Mouse (Mus musculus) limb, embryonic 15.5 days (tissue): ENCODE results near the gene Brca2. TPM values are rescaled to one million over a fixed set of nuclear protein-coding genes. Genes with fewer than 3 reads are reported as not detected.
"Not testable (repeated sequence)": the region's sequence is repeated elsewhere in the genome, so short reads cannot be mapped to it uniquely, and the experiment has no call there.

Experiments used
- ATAC-seq: fragments of 200-750 bp; cut with Nextera tagmentation; 2 replicates; pipeline ENCODE4 v1.8.0; 2017; ENCODE audit warnings: low read depth, moderate TSS enrichment; ENCODE audit not compliant: insufficient number of reproducible peaks, low FRiP score, low TSS enrichment
- H3K27ac ChIP-seq: fragments of 300-500 bp; sonication (generic); 2 replicates; pipeline ENCODE4 v1.5.1; 2015; ENCODE audit warnings: moderate library complexity, mild to moderate bottlenecking, inconsistent platforms
- H3K27me3 ChIP-seq: fragments of 300-500 bp; sonication (generic); 2 replicates; pipeline ENCODE4 v1.6.1; 2015; ENCODE audit warnings: inconsistent platforms
- H3K36me3 ChIP-seq: fragments of 300-500 bp; sonication (generic); 2 replicates; pipeline ENCODE4 v1.6.1; 2015; ENCODE audit warnings: inconsistent platforms
- H3K4me1 ChIP-seq: fragments of 300-500 bp; sonication (generic); 2 replicates; pipeline ENCODE4 v1.6.1; 2015; ENCODE audit warnings: inconsistent platforms
- H3K4me2 ChIP-seq: fragments of 300-500 bp; sonication (generic); 2 replicates; pipeline ENCODE4 v1.6.1; 2015; ENCODE audit warnings: mild to moderate bottlenecking, inconsistent platforms
- H3K4me3 ChIP-seq: fragments of 300-500 bp; sonication (generic); 2 replicates; pipeline ENCODE4 v1.5.1; 2015; ENCODE audit warnings: mild to moderate bottlenecking, inconsistent platforms
- H3K9ac ChIP-seq: fragments of 300-500 bp; sonication (generic); 2 replicates; pipeline ENCODE4 v1.6.1; 2015; ENCODE audit warnings: inconsistent platforms
- H3K9me3 ChIP-seq: fragments of 300-500 bp; sonication (generic); 2 replicates; pipeline ENCODE4 v1.6.1; 2016; ENCODE audit warnings: inconsistent platforms
- WGBS: fragments of 180-500 bp; shearing (Covaris S2); methylation state at CpG from one replicate; pipeline ENCODE4 v1.1.7; 2015; 5-methylcytosine and 5-hydroxymethylcytosine counted together
- polyA plus RNA-seq: library from polyadenylated mRNA; unstranded; fragments of >200 nt; fragmentation: Nextera tagmentation; extraction: Ambion mirVana; gene quantifications from 2 replicates; pipeline ENCODE4 v1.2.1, GENCODE M21; 2015

The Brca2 gene
- 17.6 and 19.3 TPM in 2 replicates for polyA plus RNA-seq

DNA sequence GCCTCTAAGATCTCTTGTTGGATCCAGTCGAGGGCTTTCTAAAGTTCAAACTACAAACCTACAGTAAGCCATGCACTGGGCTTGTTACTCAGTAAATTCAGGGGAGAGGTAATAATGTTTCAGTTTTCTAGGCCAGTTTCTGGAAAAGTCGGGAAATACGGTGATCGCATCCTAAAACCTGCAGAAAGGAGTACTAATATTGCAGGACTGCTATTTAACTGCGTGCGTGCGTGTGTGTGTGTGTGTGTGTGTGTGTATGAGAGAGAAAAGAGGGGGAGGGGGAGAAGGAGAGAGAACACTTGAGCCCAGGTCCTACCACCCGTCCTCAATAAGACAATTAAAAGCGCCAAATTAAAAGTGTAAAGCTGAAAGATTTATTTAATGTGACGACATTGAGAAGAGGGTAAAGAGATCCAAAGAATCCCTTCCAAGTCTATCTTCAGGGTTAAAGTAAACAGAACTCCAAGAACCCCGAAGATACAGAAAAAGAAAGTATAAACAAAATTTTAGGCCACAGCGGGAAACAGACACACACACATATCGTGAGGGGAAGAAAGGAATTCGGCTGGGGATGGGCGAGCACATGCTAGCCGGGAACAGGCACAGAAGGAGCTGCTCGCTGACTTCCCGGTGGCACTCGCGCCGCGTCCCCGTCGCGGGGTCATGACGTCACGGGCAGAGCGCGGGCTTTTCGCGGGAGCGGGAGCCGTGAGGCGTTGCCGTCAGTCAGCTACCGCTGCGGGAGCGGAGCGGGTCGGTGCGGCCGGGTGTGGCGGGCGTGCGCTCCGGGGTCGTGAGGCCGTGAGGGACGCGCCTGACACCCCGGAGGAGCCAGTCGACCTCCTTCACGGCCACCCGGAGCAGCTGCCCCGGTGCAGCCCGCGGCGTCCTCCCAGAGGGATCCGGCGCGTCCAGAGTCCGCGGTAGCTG is at the start of gene Brca2:
Brca2 (plus strand) TSS at position 694 of the 930 bp plus-strand sequence.
- 5% methylated on average over 61 of the region's 63 CpGs for WGBS
- no peaks in the 10 kb centered on the region for H3K9me3 ChIP-seq
- peak within 1 kb of the TSS; percentile 60 for H3K9ac ChIP-seq
- H3K27ac ChIP-seq = peak within 1 kb of the TSS; percentile 74
- peaks cover 8% of the 10 kb centered on the region; the same call in 1 of the 2 replicates for H3K4me1 ChIP-seq
- H3K36me3 ChIP-seq = no peaks in the 10 kb centered on the region
- no peaks in the 10 kb centered on the region for H3K27me3 ChIP-seq
- peak; percentile 77; the same call in 1 of the 2 replicates for ATAC-seq
- H3K4me2 ChIP-seq = peak within 1 kb of the TSS; percentile 46
- peak within 1 kb of the TSS; percentile 70 for H3K4me3 ChIP-seq

DNA sequence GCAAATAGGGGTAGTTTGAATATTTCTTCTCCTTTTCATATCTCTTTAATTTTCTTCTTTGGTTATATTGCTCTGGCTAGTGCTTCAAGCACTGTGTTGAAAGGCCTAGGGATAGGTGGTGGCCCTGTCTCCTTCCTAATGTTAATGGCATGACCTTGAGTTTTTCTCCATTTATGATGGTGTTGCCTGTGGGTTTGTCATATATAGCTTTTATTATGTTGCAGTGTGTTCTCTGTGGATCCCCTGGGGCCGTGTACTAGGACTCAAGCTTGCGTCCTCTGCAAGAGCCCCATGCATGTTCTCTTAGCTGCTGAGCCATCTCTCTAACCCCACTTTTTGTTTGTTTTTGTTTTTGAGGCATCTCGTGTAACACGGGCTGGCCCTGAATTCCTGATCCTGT is 45.1 kb upstream of the Brca2 start:
- Histone ChIP-seq H3K4me1 (no peaks in the 10 kb centered on the region), H3K9ac (no peak overlapping the region), H3K27me3 (no peaks in the 10 kb centered on the region), H3K27ac (no peak overlapping the region), H3K4me2 (no peak overlapping the region), H3K4me3 (no peak overlapping the region), H3K9me3 (no peaks in the 10 kb centered on the region), H3K36me3 (no peaks in the 10 kb centered on the region; the same call in 1 of the 2 replicates)
- 70% methylated on average over 4 of the region's 4 CpGs for WGBS
- ATAC-seq = no peak

DNA sequence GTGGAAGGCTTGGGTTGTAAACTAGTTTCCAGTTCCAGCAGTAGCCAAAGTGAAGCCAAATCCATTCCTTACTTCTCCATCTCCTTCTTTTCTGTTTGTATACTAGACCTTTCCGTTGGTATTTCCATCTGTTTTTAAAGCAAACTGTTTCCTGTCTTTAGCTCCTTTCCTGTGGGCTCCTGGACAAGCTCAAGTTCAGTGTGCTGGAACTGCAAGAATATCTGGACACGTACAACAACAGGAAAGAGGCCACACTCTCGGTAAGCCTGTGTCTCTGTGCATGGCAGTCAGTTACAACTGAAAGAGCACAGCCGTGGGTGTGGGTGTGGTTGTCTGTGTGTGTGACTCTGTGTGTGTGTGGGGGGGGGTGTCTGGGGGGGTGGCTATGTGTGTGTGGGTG is 43.8 kb upstream of the Brca2 start:
- WGBS = 58% methylated on average over 4 of the region's 4 CpGs
- Histone ChIP-seq H3K27ac (no peak overlapping the region), H3K4me3 (no peak overlapping the region)

DNA sequence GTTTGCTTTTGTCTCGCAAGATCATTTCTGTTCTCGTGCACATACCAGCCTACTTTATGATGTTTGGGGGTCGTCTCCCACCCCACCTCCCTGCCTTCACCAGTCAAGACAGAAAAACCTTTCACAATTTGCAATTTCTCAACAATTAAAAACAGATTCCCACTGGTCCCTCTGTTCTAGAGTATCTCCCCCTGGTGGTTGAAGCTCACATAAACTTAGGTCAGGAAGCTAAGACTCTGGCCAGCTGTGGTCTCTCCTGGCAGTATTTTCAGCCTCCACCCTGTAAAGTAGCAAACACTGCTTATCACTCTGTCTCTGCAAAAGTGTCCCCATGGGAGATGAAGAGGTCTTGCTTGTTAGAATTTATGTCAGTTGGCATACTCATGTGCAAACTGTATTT is 37.2 kb upstream of the Brca2 start:
- H3K4me2 ChIP-seq = no peak overlapping the region
- no peaks in the 10 kb centered on the region; the same call in 1 of the 2 replicates for H3K36me3 ChIP-seq
- H3K9me3 ChIP-seq = no peaks in the 10 kb centered on the region
- ATAC-seq = no peak
- H3K4me3 ChIP-seq = no peak overlapping the region
- H3K9ac ChIP-seq = no peak overlapping the region
- 35% methylated on average over 3 of the region's 3 CpGs for WGBS
- no peaks in the 10 kb centered on the region for H3K27me3 ChIP-seq
- H3K4me1 ChIP-seq = no peaks in the 10 kb centered on the region
- H3K27ac ChIP-seq = no peak overlapping the region

More for the DNA sequence above, 43.8 kb upstream of the Brca2 start:
- no peak for ATAC-seq
- no peaks in the 10 kb centered on the region for H3K4me1 ChIP-seq
- H3K27me3 ChIP-seq = no peaks in the 10 kb centered on the region
- H3K36me3 ChIP-seq = no peaks in the 10 kb centered on the region; the same call in 1 of the 2 replicates
- H3K9ac ChIP-seq = no peak overlapping the region
- no peak overlapping the region for H3K4me2 ChIP-seq
- H3K9me3 ChIP-seq = no peaks in the 10 kb centered on the region

DNA sequence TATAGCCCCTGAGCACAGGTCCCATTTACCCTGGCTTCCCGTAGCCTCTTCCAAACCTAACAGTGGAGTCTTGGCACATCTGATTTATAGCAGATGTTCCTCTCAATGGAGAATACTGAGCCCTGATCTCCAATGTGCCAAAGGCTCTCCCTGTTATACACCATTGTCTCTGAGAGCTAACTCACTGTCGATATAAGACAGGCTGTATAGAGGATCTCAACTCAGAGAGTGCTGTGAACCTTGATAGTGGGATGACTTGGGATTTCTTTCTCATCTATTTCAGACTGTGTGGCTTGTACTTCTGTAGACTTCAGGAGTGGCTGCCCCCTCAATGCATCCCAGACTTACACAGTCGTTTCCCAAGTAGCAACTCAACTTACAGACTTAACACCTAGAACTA is 32.1 kb upstream of the Brca2 start:
- Histone ChIP-seq H3K4me1 (no peaks in the 10 kb centered on the region), H3K9me3 (no peaks in the 10 kb centered on the region), H3K4me2 (no peak overlapping the region), H3K27ac (no peak overlapping the region), H3K4me3 (no peak overlapping the region), H3K27me3 (no peaks in the 10 kb centered on the region), H3K36me3 (peaks cover 2% of the 10 kb centered on the region; the same call in 1 of the 2 replicates), H3K9ac (no peak overlapping the region)
- 66% methylated on average over 3 of the region's 3 CpGs for WGBS
- ATAC-seq = no peak

DNA sequence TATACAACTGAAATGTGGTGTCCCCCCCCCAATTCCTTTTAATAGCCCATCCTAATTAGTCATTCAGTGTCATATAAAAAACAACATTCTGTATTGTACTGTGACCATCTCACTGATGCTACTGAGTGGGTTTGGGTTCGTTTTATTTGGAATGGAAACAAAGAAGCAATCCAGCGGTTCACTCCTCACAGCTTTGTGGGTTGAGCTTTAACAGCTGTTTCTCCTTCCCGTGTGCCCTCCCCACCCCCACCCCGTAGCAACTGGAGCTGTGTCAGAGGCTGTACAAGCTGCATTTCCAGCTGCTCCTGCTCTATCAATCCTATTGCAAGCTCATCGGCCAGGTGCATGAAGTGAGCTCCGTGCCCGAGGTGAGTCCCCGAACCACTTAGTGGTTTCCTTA is 31.6 kb upstream of the Brca2 start:
- no peak overlapping the region for H3K9ac ChIP-seq
- peaks cover 6% of the 10 kb centered on the region for H3K36me3 ChIP-seq
- no peak overlapping the region for H3K27ac ChIP-seq
- H3K4me3 ChIP-seq = no peak overlapping the region
- no peak for ATAC-seq
- no peaks in the 10 kb centered on the region for H3K4me1 ChIP-seq
- H3K27me3 ChIP-seq = no peaks in the 10 kb centered on the region
- H3K9me3 ChIP-seq = no peaks in the 10 kb centered on the region
- 30% methylated on average over 8 of the region's 8 CpGs for WGBS
- H3K4me2 ChIP-seq = no peak overlapping the region

DNA sequence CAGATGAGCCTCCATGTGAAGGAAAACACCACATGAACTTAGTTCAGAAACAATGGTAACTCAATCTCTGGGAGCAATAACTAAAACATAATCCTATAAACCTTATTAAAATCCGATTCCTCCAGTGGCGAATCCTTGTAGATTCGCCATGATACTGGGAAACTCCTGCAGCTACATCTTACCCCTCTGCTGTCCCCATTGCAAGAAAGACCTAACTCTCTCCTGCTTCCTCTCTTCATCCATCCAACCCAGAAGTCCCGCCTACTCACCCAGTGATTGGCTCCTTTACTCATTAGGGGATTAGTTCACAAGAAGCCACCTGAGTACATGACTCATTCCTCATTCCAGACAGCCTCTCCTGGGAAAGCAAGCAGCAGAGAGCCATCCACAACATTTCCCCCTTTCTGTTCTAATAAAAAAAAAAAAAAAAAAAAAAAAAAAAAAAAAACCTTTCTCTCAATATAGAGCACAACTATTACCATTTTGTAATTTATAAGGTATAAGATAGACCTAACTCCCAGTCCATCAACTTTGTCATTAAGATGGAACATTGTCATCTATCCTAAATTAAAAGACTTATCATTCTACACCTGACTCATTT is 30.8 kb upstream of the Brca2 start:
- WGBS = 90% methylated on average over 4 of the region's 4 CpGs
- H3K9me3 ChIP-seq, H3K4me1 ChIP-seq, ATAC-seq, H3K27ac ChIP-seq, H3K4me3 ChIP-seq, H3K9ac ChIP-seq, H3K4me2 ChIP-seq, H3K27me3 ChIP-seq: not testable (repeated sequence)
- peaks cover 13% of the 10 kb centered on the region for H3K36me3 ChIP-seq

DNA sequence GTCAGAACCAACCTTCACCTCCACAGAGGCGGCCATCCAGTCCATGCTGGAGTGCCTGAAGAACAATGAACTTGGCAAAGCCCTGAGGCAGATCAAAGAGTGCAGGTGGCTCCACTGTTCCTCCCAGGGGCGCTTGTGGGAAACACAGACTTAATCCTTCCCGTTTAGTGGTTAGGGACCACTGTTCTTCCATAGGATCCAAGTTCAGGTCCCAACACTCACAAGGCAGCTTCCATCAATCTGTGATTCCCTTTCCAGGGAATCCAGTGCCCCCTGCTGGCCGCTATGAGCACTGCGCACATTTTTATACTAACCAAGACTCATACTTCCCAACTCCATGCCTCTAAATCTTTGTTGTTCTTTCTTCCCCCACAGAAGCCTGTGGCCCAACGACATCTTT is 26.6 kb upstream of the Brca2 start:
- no peak overlapping the region for H3K4me2 ChIP-seq
- no peak for ATAC-seq
- H3K9ac ChIP-seq = no peak overlapping the region
- H3K9me3 ChIP-seq = no peaks in the 10 kb centered on the region
- no peaks in the 10 kb centered on the region for H3K27me3 ChIP-seq
- peaks cover 13% of the 10 kb centered on the region for H3K36me3 ChIP-seq
- no peaks in the 10 kb centered on the region for H3K4me1 ChIP-seq
- H3K4me3 ChIP-seq = no peak overlapping the region
- no peak overlapping the region for H3K27ac ChIP-seq
- 50% methylated on average over 6 of the region's 6 CpGs for WGBS

DNA sequence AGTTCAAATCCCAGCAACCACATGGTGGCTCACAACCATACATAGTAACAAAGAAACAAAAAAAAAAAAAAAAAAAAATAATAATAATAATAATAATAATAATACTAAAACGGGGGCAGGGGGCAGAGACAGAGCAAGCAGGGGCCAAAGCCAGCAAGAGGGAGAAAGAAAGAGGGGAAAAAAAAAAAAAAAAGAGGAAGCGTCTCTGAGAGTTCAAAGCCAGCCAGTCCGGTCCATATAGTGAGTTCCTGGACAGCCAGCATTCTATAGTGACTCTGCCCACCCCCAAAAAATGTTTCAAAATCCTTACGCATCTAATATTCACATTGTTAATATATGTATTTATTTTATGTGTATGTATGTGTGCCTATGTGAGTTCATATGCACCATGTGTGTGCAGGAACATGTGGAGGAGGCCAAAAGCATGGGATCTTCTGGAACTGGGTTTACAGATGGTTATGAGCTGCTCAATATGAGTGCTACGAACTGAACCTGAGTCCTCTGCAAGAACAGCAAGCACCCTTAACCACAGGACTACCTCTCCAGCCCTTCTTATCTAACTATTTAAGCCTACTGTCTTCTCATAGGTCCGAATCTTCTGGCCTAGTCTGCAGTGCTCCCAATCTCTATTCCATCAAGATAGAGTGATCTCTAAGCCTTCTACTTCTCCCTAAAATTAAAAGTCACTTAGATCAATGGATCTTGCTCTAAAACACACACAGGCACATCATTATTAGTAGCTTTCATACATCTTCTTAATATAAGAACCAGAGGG is 11.8 kb upstream of the Brca2 start:
- H3K36me3 ChIP-seq = no peaks in the 10 kb centered on the region
- H3K9me3 ChIP-seq = no peaks in the 10 kb centered on the region
- no peak overlapping the region for H3K4me3 ChIP-seq
- WGBS = 78% methylated on average over 6 of the region's 6 CpGs
- no peaks in the 10 kb centered on the region for H3K27me3 ChIP-seq
- H3K27ac ChIP-seq = no peak overlapping the region
- no peak overlapping the region for H3K4me2 ChIP-seq
- ATAC-seq = no peak
- H3K4me1 ChIP-seq = no peaks in the 10 kb centered on the region
- H3K9ac ChIP-seq = no peak overlapping the region

DNA sequence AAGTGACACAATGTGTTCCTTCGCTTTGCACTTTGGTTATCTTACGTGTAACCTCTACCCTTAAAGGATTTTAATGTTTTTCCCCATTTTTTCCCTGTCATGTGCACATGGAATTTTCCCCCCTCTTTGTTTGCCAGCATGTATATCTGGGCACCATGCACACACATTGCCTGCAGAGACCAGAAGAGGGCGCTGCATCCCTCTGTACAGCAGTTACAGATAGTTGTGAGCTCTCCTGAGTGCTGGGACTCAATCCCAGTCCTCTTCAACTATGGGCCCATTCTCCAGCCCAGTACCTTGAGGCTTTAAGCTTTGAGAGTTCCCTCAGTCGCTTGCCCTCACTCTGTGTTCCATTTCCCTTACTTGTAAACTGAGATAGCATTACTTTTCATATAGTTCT is 9.2 kb upstream of the Brca2 start:
- 81% methylated on average over 4 of the region's 4 CpGs for WGBS
- H3K4me1 ChIP-seq = no peaks in the 10 kb centered on the region

DNA sequence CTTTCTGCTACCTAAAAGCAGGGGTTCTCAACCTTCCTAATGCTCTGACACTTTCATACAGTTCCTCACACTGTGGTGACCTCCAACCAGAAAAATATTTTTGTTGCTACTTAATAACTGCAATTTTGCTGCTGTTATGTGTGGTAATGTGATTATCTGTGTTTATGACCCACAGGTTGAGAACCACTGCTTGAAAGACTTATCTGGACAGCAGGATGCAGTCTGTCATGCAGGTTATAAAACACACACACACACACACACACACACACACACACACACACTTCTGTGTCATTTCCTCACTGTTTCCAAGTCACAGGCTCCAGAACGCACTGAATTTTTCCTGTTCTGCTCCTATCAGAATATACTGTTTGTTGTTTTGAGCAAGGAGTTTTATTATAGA is 8.4 kb upstream of the Brca2 start:
- no peak overlapping the region for H3K4me3 ChIP-seq
- H3K36me3 ChIP-seq = no peaks in the 10 kb centered on the region
- 67% methylated on average over 1 of the region's 1 CpGs for WGBS
- H3K27ac ChIP-seq = no peak overlapping the region
- no peak overlapping the region for H3K9ac ChIP-seq
- no peaks in the 10 kb centered on the region for H3K9me3 ChIP-seq
- no peak overlapping the region for H3K4me2 ChIP-seq
- no peaks in the 10 kb centered on the region for H3K27me3 ChIP-seq
- H3K4me1 ChIP-seq = no peaks in the 10 kb centered on the region
- ATAC-seq = no peak

More for the DNA sequence above, 9.2 kb upstream of the Brca2 start:
- ATAC-seq = no peak
- Histone ChIP-seq H3K27ac (no peak overlapping the region), H3K4me3 (no peak overlapping the region), H3K9me3 (no peaks in the 10 kb centered on the region), H3K27me3 (no peaks in the 10 kb centered on the region), H3K9ac (no peak overlapping the region), H3K36me3 (no peaks in the 10 kb centered on the region), H3K4me2 (no peak overlapping the region)
